Comparison of ENCODE assay signal across 21 mouse cellular contexts in the genomic region with DNA sequence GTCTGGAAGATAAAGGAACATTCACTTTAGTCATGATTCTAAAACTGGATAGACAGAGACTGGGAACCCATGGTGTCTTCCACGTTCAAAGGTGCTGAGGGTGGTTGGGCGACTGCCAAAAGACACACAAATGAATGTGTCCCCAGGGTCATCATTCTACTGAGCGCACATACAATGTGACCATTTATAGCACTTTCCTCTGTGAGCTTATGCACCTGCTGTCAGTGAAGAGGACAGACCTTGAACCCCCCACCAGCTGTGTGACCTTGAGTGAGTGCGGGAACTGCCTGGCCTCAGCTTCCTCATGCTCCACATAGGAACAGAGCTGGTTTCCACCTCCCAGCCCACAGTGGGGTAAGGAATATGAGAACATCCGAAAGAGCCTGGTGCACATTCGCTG.
"Had no signal": no experiment of that assay in that cellular context is flagged by ENCODE, and none has a peak within 500 bp of the region (broad histone marks: within the 10 kb centered on the region; RNA-seq: fewer than 3 reads in every experiment).

No protein-coding gene starts in this region.

- H3K36me3 ChIP-seq: kidney, embryonic 15.5 days; limb, embryonic 12.5 days; limb, embryonic 15.5 days; midbrain, embryonic 12.5 days; stomach, embryonic 15.5 days had no signal

- DNase-seq: kidney, adult 2 months; kidney, postnatal 4 days; left cerebral cortex, postnatal 4 days; liver, postnatal 0 days; lung, embryonic 14.5 days; retina, postnatal 1 day; right cerebral cortex, postnatal 25 days; spleen, adult 18-20 months; thymus, postnatal 25 days had no signal

- H3K27ac ChIP-seq: kidney, embryonic 15.5 days; limb, embryonic 12.5 days; limb, embryonic 15.5 days; liver, embryonic 14.5 days; macrophage; midbrain, embryonic 12.5 days; stomach, embryonic 15.5 days had no signal

- H3K4me1 ChIP-seq: limb, embryonic 12.5 days; limb, embryonic 15.5 days; stomach, embryonic 15.5 days had no signal

- H3K4me3 ChIP-seq: kidney, embryonic 15.5 days; limb, embryonic 12.5 days; limb, embryonic 15.5 days; midbrain, embryonic 12.5 days; myocyte; stomach, embryonic 15.5 days had no signal

- ATAC-seq: intestine, embryonic 16.5 days; liver, postnatal 0 days; lung, postnatal 0 days; midbrain, embryonic 16.5 days had no signal

- H3K27me3 ChIP-seq: kidney, embryonic 15.5 days; limb, embryonic 12.5 days; limb, embryonic 15.5 days; midbrain, embryonic 12.5 days; stomach, embryonic 15.5 days had no signal

- H3K9ac ChIP-seq: kidney, embryonic 15.5 days; limb, embryonic 12.5 days; limb, embryonic 15.5 days; liver, embryonic 14.5 days; liver, postnatal 0 days; lung, embryonic 14.5 days; midbrain, embryonic 12.5 days; stomach, embryonic 15.5 days had no signal

- H3K4me2 ChIP-seq: kidney, embryonic 15.5 days; limb, embryonic 12.5 days; limb, embryonic 15.5 days; liver, embryonic 11.5 days; lung, embryonic 14.5 days; midbrain, embryonic 12.5 days; stomach, embryonic 15.5 days had no signal

- H3K9me3 ChIP-seq: kidney, embryonic 15.5 days; limb, embryonic 12.5 days; limb, embryonic 15.5 days; midbrain, embryonic 12.5 days; stomach, embryonic 15.5 days had no signal
